Mouse (Mus musculus) MEL (cell line): ENCODE data around the gene Pomp.
A peak's percentile ranks its signal among the peaks of the same experiment; 100 is the strongest.

Experiments
- CTCF ChIP-seq, 3 experiments: IDR thresholded peaks in 2 of 3; conservative IDR thresholded peaks in 1 of 3; 2 replicates each; pipeline ENCODE4 v1.5.1; 2011 to 2012; ENCODE audit warnings: low read length in 3 of 3, low read depth in 2 of 3, mild to moderate bottlenecking in 2 of 3, improper control_type of control experiment in 1 of 3, inconsistent platforms in 1 of 3, mixed read lengths in 1 of 3, moderate library complexity in 1 of 3; ENCODE audit not compliant: control insufficient read depth in 1 of 3, insufficient read depth in 1 of 3, poor library complexity in 1 of 3, severe bottlenecking in 1 of 3
- HCFC1 ChIP-seq: IDR thresholded peaks from 2 replicates; pipeline ENCODE4 v1.6.1; 2012; ENCODE audit warnings: low read depth, mild to moderate bottlenecking, inconsistent platforms, low read length, improper control_type of control experiment, moderate library complexity
- NELFE ChIP-seq: IDR thresholded peaks from 2 replicates; pipeline ENCODE4 v1.6.1; 2011; ENCODE audit warnings: low read depth, low read length, improper control_type of control experiment
- POLR2A ChIP-seq, 2 experiments: IDR thresholded peaks; 2 replicates each; pipeline ENCODE4 v1.6.1; 2011 to 2012; ENCODE audit warnings: low read length in 2 of 2, mild to moderate bottlenecking in 2 of 2, control low read depth in 1 of 2, improper control_type of control experiment in 1 of 2, low read depth in 1 of 2, moderate library complexity in 1 of 2; ENCODE audit not compliant: control insufficient read depth in 1 of 2, insufficient read depth in 1 of 2, poor library complexity in 1 of 2
- POLR2AphosphoS2 ChIP-seq: IDR thresholded peaks from 2 replicates; pipeline ENCODE4 v1.6.1; 2011; ENCODE audit warnings: low read length, improper control_type of control experiment
- RAD21 ChIP-seq: IDR thresholded peaks from 2 replicates; pipeline ENCODE4 v1.6.1; 2011; ENCODE audit warnings: mild to moderate bottlenecking, low read depth, low read length, improper control_type of control experiment
- SMC3 ChIP-seq: IDR thresholded peaks from 2 replicates; pipeline ENCODE4 v1.6.1; 2011; ENCODE audit warnings: low read depth, low read length, improper control_type of control experiment
- UBTF ChIP-seq: IDR thresholded peaks from 2 replicates; pipeline ENCODE4 v1.6.1; 2012; ENCODE audit warnings: low read depth, mild to moderate bottlenecking, inconsistent platforms, low read length, improper control_type of control experiment, moderate library complexity, borderline replicate concordance; ENCODE audit not compliant: insufficient read depth
- USF1 ChIP-seq: IDR thresholded peaks from 2 replicates; pipeline ENCODE4 v1.6.1; 2014; ENCODE audit warnings: low read depth, mild to moderate bottlenecking, inconsistent platforms, low read length, improper control_type of control experiment, moderate library complexity
- ZMIZ1 ChIP-seq: IDR thresholded peaks from 2 replicates; pipeline ENCODE4 v1.6.1; 2012; ENCODE audit warnings: low read depth, mild to moderate bottlenecking, inconsistent platforms, low read length, improper control_type of control experiment, moderate library complexity

- TF ChIP-seq HCFC1, result no peak
- no peak for TF ChIP-seq POLR2A (IDR thresholded peaks at IDR 0.05; ENCODE audit: control insufficient read depth in 1 of 2, insufficient read depth in 1 of 2, low read depth in 1 of 2, low read length in 2 of 2, poor library complexity in 1 of 2)
- TF ChIP-seq NELFE, result no peak
- peak; percentile 89 to 91 (median 90) for TF ChIP-seq CTCF (IDR thresholded peaks at IDR 0.05 in 2 of 3, conservative IDR thresholded peaks at IDR 0.05 in 1 of 3; ENCODE audit: control insufficient read depth in 1 of 3, insufficient read depth in 1 of 3, low read depth in 2 of 3, low read length in 3 of 3, poor library complexity in 1 of 3, severe bottlenecking in 1 of 3)
- peak; percentile 87 for TF ChIP-seq SMC3
- no peak for TF ChIP-seq POLR2AphosphoS2
- no peak for TF ChIP-seq UBTF
- no peak for TF ChIP-seq USF1
- peak; percentile 92 for TF ChIP-seq RAD21
- TF ChIP-seq ZMIZ1, result no peak
Observed at GRCm38 (mm10) chr5:147848164-147848863, 11.9 kb upstream of the Pomp start.
